ENCODE assay signal across 10 mouse cellular contexts in the genomic region with DNA sequence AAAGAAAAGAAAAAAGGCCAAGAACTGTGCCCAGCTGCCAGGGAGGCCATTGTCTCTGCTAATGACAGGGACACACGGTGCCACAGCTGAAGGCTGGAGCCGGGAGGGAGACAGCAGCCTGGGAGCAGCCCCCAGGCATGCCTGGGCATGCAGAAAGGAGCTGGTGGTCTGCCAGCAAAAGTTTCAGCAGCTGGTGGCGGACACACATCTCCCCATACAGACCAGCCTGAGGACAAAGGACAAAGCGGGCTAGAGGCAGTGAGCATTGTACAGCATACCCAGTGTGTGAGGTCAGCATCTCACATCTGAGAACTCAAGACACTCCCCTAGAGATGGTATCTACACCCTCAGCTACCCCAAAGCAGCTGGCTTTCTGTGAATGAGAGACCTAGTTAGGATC. TPM values are rescaled to one million over a fixed set of nuclear protein-coding genes. Genes with fewer than 3 reads are reported as not detected.
DNase-seq lines count a peak whose midpoint lies in the region; ATAC-seq and TF ChIP-seq lines count a peak whose summit lies in the region.
"Had no signal": no experiment of that assay in that cellular context is flagged by ENCODE, and none has a peak within 500 bp of the region (broad histone marks: within the 10 kb centered on the region; RNA-seq: fewer than 3 reads in every experiment).

No protein-coding gene starts in this region.

- H3K4me2 ChIP-seq in hindbrain, postnatal 0 days (ENCODE audit: low read depth, low read length): no peak overlapping the region
- H3K4me2 ChIP-seq: heart, embryonic 11.5 days had no signal

- WGBS in hindbrain, postnatal 0 days: 20% methylated on average over 4 of the region's 4 CpGs

- H3K4me3 ChIP-seq in hindbrain, postnatal 0 days (ENCODE audit: low read length): no peak overlapping the region

- no peaks in the 10 kb centered on the region for H3K36me3 ChIP-seq in hindbrain, postnatal 0 days (ENCODE audit: insufficient read depth, low read length)

- ATAC-seq in hindbrain, postnatal 0 days: peak; percentile 86

- no peak; the same call in 1 of the 2 replicates for TF ChIP-seq CTCF in hindbrain, postnatal 0 days (IDR thresholded peaks at IDR 0.05; ENCODE audit: low read depth)

- H3K4me1 ChIP-seq in hindbrain, postnatal 0 days (ENCODE audit: insufficient read depth, low read length): no peaks in the 10 kb centered on the region; the same call in 1 of the 2 replicates

- peak; percentile 20 for DNase-seq in gastrocnemius, postnatal 25 days
- DNase-seq in gastrocnemius, adult 8-10 months (ENCODE audit: low spot score in 2 of 2): no peak
- peak; percentile 26 for DNase-seq in 3T3-L1 (ENCODE audit: low read depth, low spot score)
- peak; percentile 66 for DNase-seq in cerebellum, adult 9-11 months
- DNase-seq in hindbrain, postnatal 0 days (ENCODE audit: low spot score): peak; percentile 80
- DNase-seq in thymus, postnatal 25 days: no peak
- no peak for DNase-seq in ovary, adult 18-20 months (ENCODE audit: low spot score)
- DNase-seq in adrenal gland, adult 18-20 months (ENCODE audit: low spot score in 2 of 2): no peak
- DNase-seq: layer of hippocampus, adult 9-11 months had no signal

- no peaks in the 10 kb centered on the region for H3K27me3 ChIP-seq in hindbrain, postnatal 0 days (ENCODE audit: insufficient read depth, low read length)

- H3K27ac ChIP-seq in hindbrain, postnatal 0 days: peak overlapping the region; percentile 36; the same call in 1 of the 2 replicates

- H3K9ac ChIP-seq in hindbrain, postnatal 0 days (replicated peaks; ENCODE audit: low read length): no peak overlapping the region

- no peaks in the 10 kb centered on the region for H3K9me3 ChIP-seq in hindbrain, postnatal 0 days (ENCODE audit: low read length)

RNA-seq across cellular contexts. Expression of a gene that starts 37.5 kb away (rescaled TPM):
- total RNA-seq in gastrocnemius, postnatal 25 days (2021): 1 to 10 TPM; 3.9 to 4.6 TPM
- 1 to 10 TPM; 1.5 to 3.8 (median 3.1) TPM for total RNA-seq in gastrocnemius, adult 8-10 months (2022)
- total RNA-seq in hindbrain, postnatal 0 days (2014; rRNA removed): 41.8 and 53.5 TPM in 2 replicates
- 45.6 and 48.0 TPM in 2 replicates for polyA plus RNA-seq in hindbrain, postnatal 0 days (2015; fragmentation: Nextera tagmentation; extraction: Ambion mirVana)
- total RNA-seq in adrenal gland, adult 18-20 months (2021): 10 to 100 TPM; 22.1 to 22.9 TPM

Comparison
In these comparisons a context has a peak if more than half of its experiments do, and no peak if none do; other contexts are left out.
1. DNase-seq: peak in gastrocnemius, postnatal 25 days (single experiment), 3T3-L1 (single experiment), cerebellum, adult 9-11 months (single experiment) and hindbrain, postnatal 0 days (single experiment); none in gastrocnemius, adult 8-10 months (0 of 2), thymus, postnatal 25 days (single experiment), ovary, adult 18-20 months (single experiment) and adrenal gland, adult 18-20 months (0 of 2).